Mouse (Mus musculus) midbrain, embryonic 11.5 days (tissue): ENCODE measurements around the gene Zc3h8. TPM values are rescaled to one million over a fixed set of nuclear protein-coding genes. Genes with fewer than 3 reads are reported as not detected.
A peak's percentile ranks its signal among the peaks of the same experiment; 100 is the strongest.

Source experiments
- ATAC-seq: fragments of 200-750 bp; cut with Nextera tagmentation; 2 replicates; pipeline ENCODE4 v1.8.0; 2017; ENCODE audit warnings: moderate TSS enrichment, moderate library complexity; ENCODE audit not compliant: low FRiP score
- DNase-seq: peaks from one replicate; pipeline ENCODE4 v3.0.0; 2015; ENCODE audit warnings: low spot score; ENCODE audit errors: missing footprints
- H3K27ac ChIP-seq: fragments of 300-500 bp; sonication (generic); 2 replicates; pipeline ENCODE4 v1.5.1; 2014; ENCODE audit warnings: low read depth, low read length
- H3K27me3 ChIP-seq: fragments of 300-500 bp; sonication (generic); 2 replicates; pipeline ENCODE4 v1.6.1; 2014; ENCODE audit warnings: mild to moderate bottlenecking, low read length, moderate library complexity, mixed read lengths; ENCODE audit not compliant: control insufficient read depth, insufficient read depth
- H3K36me3 ChIP-seq: fragments of 300-500 bp; sonication (generic); 2 replicates; pipeline ENCODE4 v1.6.1; 2014; ENCODE audit warnings: mild to moderate bottlenecking, low read length, moderate library complexity, mixed read lengths; ENCODE audit not compliant: control insufficient read depth, insufficient read depth
- H3K4me1 ChIP-seq: fragments of 300-500 bp; sonication (generic); 2 replicates; pipeline ENCODE4 v1.6.1; 2014; ENCODE audit warnings: low read length; ENCODE audit not compliant: control insufficient read depth, insufficient read depth
- H3K4me2 ChIP-seq: fragments of 300-500 bp; sonication (generic); 2 replicates; pipeline ENCODE4 v1.6.1; 2014; ENCODE audit warnings: mild to moderate bottlenecking, moderate library complexity
- H3K4me3 ChIP-seq: fragments of 300-500 bp; sonication (generic); 2 replicates; pipeline ENCODE4 v1.5.1; 2014; ENCODE audit warnings: low read depth, low read length
- H3K9ac ChIP-seq: fragments of 300-500 bp; sonication (generic); 2 replicates; pipeline ENCODE4 v1.6.1; 2014; ENCODE audit warnings: low read length
- H3K9me3 ChIP-seq: fragments of 300-500 bp; sonication (generic); 2 replicates; pipeline ENCODE4 v1.6.1; 2016; ENCODE audit warnings: low read length; ENCODE audit not compliant: control insufficient read depth
- WGBS: fragments of 180-500 bp; shearing (Covaris S2); extraction: QIAGEN DNeasy Blood & Tissue Kit; methylation state at CpG from one replicate; pipeline ENCODE4 v1.1.7; 2014; 5-methylcytosine and 5-hydroxymethylcytosine counted together
- polyA plus RNA-seq: library from polyadenylated mRNA; unstranded; fragments of >200 nt; fragmentation: Nextera tagmentation; extraction: Ambion mirVana; gene quantifications from 2 replicates; pipeline ENCODE4 v1.2.1, GENCODE M21; 2014

Zc3h8 gene
- polyA plus RNA-seq, 1 experiment from 2014 or later, result 8.3 TPM

- Histone ChIP-seq H3K27ac (no peak overlapping the region), H3K4me3 (no peak overlapping the region), H3K27me3 (no peaks in the 10 kb centered on the region), H3K36me3 (no peaks in the 10 kb centered on the region), H3K9ac (no peak overlapping the region), H3K9me3 (no peaks in the 10 kb centered on the region), H3K4me1 (no peaks in the 10 kb centered on the region), H3K4me2 (no peak overlapping the region)
- 87% methylated on average over 4 of the region's 4 CpGs for WGBS
- DNase-seq, result no peak
- no peak for ATAC-seq
These were observed 28.9 kb downstream of the Zc3h8 start for GRCm38 (mm10) chr2:128914978-128915377.

DNA sequence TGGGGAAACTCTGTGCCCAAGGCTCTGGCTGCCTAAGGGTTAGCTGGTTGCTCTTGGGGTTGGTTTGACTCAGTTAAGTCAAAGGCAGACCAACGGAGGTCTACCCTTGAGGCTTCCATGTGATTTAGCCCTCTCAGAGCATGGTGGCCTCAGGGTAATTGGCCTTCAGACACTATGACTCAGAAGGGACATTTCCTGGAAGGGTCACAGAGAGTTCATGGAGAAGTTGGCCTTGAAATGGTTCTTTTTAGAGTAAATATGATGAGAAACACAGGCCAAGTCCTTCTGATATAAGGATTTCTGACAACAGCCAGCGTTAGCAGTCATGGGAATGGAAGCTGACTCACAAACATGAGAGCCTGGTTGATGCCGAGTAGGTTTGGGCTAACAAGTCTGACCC is 40.2 kb downstream of the Zc3h8 start:
- Histone ChIP-seq H3K27me3 (no peaks in the 10 kb centered on the region), H3K4me2 (no peak overlapping the region), H3K9me3 (no peaks in the 10 kb centered on the region), H3K4me1 (no peaks in the 10 kb centered on the region), H3K36me3 (no peaks in the 10 kb centered on the region), H3K27ac (no peak overlapping the region), H3K9ac (no peak overlapping the region), H3K4me3 (no peak overlapping the region)
- no peak for DNase-seq
- ATAC-seq, result no peak
- 81% methylated on average over 3 of the region's 3 CpGs for WGBS

GRCm38 (mm10) chr2:128902843-128903242 is 41.0 kb downstream of the Zc3h8 start:
- Histone ChIP-seq H3K4me2 (no peak overlapping the region), H3K27me3 (no peaks in the 10 kb centered on the region), H3K36me3 (no peaks in the 10 kb centered on the region), H3K9ac (no peak overlapping the region), H3K27ac (no peak overlapping the region), H3K4me1 (no peaks in the 10 kb centered on the region), H3K9me3 (no peaks in the 10 kb centered on the region), H3K4me3 (no peak overlapping the region)
- no peak for ATAC-seq
- DNase-seq, result no peak
- 91% methylated on average over 6 of the region's 6 CpGs for WGBS

- Histone ChIP-seq H3K36me3 (no peaks in the 10 kb centered on the region), H3K9me3 (0 out of 2 replicates have a peak, but pooled peaks cover 2% of the 10 kb centered on the region), H3K27ac (no peak overlapping the region), H3K27me3 (no peaks in the 10 kb centered on the region), H3K4me1 (no peaks in the 10 kb centered on the region), H3K4me3 (peak overlapping the region; percentile 31), H3K4me2 (peak overlapping the region; percentile 67), H3K9ac (peak overlapping the region; percentile 25; the same call in 1 of the 2 replicates)
- DNase-seq, result peak; percentile 85
- 3% methylated on average over 35 of the region's 37 CpGs for WGBS
- 0 out of 2 replicates have a peak, but pooled peaks have one; percentile 30 for ATAC-seq
These were observed 51.6 kb downstream of the Zc3h8 start for GRCm38 (mm10) chr2:128892180-128892721.

DNA sequence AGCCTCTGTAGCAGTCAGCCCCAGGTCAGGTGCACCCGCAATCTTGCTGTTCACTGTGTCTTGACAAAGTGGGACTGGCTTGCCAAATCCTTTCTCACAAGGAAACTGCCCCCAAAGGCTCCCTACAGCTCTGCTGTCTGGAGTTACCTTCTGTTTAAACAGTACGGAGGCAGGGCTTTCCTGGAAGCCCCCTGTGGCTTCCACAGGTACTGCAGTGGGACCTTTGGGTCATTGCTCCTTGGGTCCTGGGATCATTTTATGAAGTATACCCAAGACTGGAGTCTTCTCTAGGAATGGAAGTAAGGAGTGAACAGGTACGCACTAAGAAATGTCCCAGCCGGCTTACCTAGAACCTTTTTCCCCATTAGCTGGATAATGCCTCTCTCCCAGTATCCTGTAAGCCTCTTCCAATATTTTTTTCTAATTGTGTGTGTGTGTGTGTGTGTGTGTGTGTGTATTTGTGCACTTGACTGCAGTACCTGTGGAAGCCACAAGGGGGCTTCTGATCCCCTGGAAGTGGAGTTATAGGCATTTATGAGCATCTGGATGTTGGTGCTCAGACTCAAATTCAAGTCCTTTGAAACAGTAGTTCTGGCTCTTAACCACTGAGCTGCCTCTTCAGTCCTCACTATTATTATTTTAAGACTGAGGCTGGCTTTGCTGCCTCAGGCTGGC is 53.1 kb downstream of the Zc3h8 start:
- no peak for DNase-seq
- H3K27me3 ChIP-seq, result no peaks in the 10 kb centered on the region
- no peak for ATAC-seq
- no peak overlapping the region for H3K9ac ChIP-seq
- 87% methylated on average over 4 of the region's 4 CpGs for WGBS
- no peak overlapping the region for H3K27ac ChIP-seq
- no peak overlapping the region for H3K4me3 ChIP-seq
- H3K4me1 ChIP-seq, result no peaks in the 10 kb centered on the region
- no peaks in the 10 kb centered on the region for H3K36me3 ChIP-seq
- 0 out of 2 replicates have a peak, but pooled peaks cover 2% of the 10 kb centered on the region for H3K9me3 ChIP-seq
- no peak overlapping the region for H3K4me2 ChIP-seq

DNA sequence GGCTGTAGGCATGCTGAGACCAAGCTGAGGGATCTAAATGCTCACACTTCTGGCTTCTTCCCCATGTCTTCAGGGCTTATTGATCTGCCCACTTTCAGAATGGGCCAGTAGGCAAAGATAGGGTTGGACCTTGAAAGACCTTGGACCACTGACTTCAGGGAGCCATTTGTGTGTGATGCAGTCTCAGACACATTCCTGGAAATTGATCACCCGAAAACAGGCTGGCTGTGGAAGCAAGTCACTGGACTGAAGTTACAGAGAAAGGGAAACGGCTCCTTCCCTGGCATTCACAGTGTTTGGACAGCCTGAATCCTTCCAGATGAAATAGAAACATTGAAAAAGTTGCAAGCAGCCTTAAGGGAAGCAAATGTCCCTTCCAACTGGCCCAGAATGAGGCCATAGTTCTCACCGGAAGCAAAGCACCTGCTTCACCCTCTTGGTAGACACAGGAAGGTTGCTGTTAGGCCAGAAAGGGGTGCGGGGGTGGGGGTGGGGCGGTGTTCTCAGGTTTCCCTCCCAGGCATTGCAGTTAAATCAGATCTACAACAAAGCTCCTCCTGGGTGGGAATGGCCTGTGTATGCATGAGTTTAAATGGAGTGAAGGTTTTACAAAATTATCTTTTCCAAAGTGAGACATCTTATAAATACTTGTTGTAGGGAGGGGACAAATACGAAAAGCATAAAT is 55.9 kb downstream of the Zc3h8 start:
- Histone ChIP-seq H3K27ac (no peak overlapping the region), H3K9ac (no peak overlapping the region), H3K27me3 (no peaks in the 10 kb centered on the region), H3K4me3 (no peak overlapping the region), H3K4me2 (no peak overlapping the region), H3K9me3 (0 out of 2 replicates have a peak, but pooled peaks cover 2% of the 10 kb centered on the region), H3K4me1 (no peaks in the 10 kb centered on the region), H3K36me3 (no peaks in the 10 kb centered on the region)
- ATAC-seq (no peak), DNase-seq (no peak)
- 65% methylated on average over 6 of the region's 6 CpGs for WGBS

- Histone ChIP-seq H3K36me3 (no peaks in the 10 kb centered on the region; the same call in 1 of the 2 replicates), H3K9me3 (no peaks in the 10 kb centered on the region), H3K4me1 (no peaks in the 10 kb centered on the region), H3K27me3 (no peaks in the 10 kb centered on the region), H3K4me2 (no peak overlapping the region), H3K27ac (no peak overlapping the region), H3K9ac (no peak overlapping the region), H3K4me3 (no peak overlapping the region)
- DNase-seq (no peak), ATAC-seq (no peak)
- WGBS, result 85% methylated on average over 8 of the region's 8 CpGs
These were observed 58.6 kb downstream of the Zc3h8 start for GRCm38 (mm10) chr2:128885225-128885811.

GRCm38 (mm10) chr2:128881236-128881635 is 62.6 kb downstream of the Zc3h8 start:
- WGBS, result 66% methylated on average over 4 of the region's 4 CpGs
- ATAC-seq, result no peak

More at GRCm38 (mm10) chr2:128881236-128881635, 62.6 kb downstream of the Zc3h8 start:
- Histone ChIP-seq H3K36me3 (no peaks in the 10 kb centered on the region; the same call in 1 of the 2 replicates), H3K4me3 (no peak overlapping the region), H3K4me1 (no peaks in the 10 kb centered on the region), H3K9ac (no peak overlapping the region), H3K27ac (no peak overlapping the region), H3K27me3 (no peaks in the 10 kb centered on the region), H3K4me2 (no peak overlapping the region), H3K9me3 (no peaks in the 10 kb centered on the region)
- no peak for DNase-seq
